Mouse (Mus musculus) gastrocnemius, postnatal 4 days (tissue): ENCODE data around the gene Gpx2. TPM values are rescaled to one million over a fixed set of nuclear protein-coding genes. Genes with fewer than 3 reads are reported as not detected.

Experiments
- DNase-seq, 2 experiments: peaks; one replicate each; pipeline ENCODE4 v3.0.0; 2021 to 2022; ENCODE audit warnings: low spot score in 2 of 2, mixed read lengths in 2 of 2
- long read RNA-seq, 2 experiments: library from polyadenylated mRNA; stranded (forward); transcript quantifications; one replicate each; pipeline ENCODE4 v2.0.0; 2021
- total RNA-seq, 2 experiments: library from RNA; stranded (reverse); gene quantifications; 2 replicates each; pipeline ENCODE4 v1.2.3; 2021

The Gpx2 gene
- total RNA-seq = not detected
- long read RNA-seq, experiment 1 = 0 reads
- long read RNA-seq, experiment 2 = 0 reads

DNA sequence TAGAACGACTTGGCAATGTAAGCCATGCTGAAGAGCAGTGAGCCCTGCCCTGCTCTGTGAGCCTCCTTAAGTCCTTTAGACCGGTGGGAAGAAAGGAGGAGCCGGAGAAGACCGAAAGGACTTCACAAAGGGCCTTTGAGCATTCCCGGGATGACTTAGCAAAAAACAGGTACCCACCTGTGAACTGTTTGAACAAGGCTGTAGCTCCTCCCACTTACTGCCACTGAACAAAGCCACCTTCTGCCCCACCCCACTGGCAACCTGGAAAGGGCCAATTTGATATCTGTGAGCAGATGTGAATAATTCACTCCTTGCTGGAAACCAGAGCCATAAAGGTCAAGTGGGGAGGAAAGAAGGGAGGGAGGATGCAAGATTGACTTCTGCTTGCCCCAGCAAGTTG lies at the start of gene Gpx2:
TSS of gene Gpx2 (minus strand) at position 205 of the 400 bp plus-strand sequence.
- no peak for DNase-seq

DNA sequence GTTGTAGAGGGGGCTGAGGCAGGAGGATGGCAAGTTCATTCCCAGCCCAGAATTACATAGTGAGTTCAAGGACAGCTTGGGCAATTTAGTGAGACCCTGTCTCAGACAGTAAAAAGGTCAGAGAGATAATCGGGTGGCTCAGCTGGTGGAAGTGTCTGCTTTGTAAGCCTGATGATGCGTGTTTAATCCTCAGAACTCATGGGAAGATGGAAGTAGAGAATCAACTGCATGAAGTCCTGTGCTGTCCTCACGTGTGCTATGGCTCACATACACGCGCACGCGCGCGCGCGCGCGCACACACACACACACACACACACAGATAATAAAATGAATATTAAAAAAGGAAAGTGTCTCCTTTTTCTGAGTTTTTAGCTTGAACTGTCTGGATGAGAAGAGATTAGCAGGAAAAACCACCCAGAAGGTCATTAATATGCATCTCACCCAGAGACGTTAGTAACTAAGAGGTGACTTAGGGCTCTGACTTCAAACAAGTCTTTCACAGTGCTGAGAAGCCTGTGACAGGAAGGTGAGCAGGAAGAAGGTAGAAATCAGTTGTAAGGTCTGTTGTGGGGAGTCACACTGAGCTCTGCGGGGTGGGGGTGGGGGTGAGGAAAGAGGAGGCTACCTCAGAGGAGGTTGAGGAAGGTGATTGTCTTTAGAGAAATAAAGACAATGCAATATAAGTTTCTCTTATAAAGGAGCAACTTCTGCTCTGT lies 49.1 kb upstream of the Gpx2 start:
- DNase-seq = no peak

DNA sequence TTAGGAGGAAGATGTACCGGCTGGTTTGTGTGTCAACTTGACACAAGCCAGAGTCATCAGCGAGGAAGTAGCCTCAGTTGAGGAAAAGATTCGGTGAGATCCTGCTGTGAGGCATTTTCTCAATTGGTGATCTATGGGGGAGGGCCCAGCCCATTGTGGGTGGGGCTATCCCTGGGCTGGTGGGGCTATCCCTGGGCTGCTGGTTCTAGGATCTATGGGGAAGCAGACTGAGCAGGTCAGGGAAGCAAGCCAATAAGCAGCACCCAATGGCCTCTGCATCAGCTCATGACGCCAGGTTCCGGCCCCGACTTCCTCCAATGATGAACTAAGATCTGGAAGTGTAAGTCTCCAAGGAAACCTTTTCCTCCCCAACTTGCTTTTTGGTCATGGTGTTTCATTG lies 44.7 kb upstream of the Gpx2 start:
- no peak for DNase-seq

DNA sequence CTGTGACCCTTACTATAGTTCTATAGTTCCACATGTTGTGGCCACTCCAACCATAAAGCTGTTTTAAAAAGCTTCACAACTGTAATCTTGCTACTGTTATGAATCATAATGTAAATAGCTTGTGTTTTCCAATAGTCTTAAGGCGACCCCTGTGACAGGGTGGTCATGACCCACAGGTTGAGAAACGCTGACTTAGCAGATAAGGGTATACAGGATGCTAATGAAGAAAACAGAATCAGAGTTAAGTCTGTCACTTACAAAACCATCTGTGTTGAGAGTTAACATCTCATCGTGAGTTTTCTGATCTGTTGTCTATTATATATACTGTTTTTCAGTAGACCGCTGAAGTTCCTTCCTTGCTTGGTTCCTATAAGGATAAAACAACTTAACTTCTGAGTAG lies 43.9 kb upstream of the Gpx2 start:
- DNase-seq = no peak

DNA sequence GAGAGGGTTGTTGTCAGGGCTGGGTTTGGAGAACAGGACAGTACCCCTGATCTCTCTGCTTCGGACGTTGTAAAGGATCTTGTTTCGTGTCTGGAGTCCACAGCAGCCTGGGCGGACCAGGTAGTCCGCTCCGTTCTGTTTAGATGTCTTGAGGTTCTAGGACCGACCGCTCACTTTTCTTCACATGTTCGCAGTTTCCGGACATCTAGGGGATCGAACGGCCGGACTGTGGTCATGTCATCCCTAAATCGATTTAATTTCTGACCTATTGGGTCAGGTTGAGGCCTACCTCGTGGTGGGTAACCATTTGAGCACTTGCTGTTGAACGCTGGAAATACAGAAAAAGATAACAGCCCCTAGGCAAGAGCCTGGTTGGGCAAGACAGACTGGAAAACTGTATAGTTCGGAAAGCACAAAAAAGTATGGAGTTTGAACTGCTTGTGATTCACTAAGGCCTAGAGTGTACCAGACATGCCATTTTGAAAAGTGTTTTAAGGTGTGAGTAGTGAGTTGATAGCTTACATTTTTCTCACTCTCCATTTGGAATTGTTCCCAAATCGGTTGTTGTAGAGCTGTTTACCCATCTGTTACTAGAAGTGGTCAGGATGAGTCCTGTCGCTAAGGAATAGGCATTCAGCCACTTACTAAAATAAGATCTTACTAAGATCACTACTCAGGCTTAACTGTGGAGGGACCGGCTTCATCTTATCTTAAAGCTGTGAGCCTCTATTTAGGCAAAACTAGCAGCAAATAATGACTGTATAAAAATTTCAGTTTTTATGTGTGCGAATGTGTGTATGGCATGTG lies 42.7 kb upstream of the Gpx2 start:
- DNase-seq = no peak

DNA sequence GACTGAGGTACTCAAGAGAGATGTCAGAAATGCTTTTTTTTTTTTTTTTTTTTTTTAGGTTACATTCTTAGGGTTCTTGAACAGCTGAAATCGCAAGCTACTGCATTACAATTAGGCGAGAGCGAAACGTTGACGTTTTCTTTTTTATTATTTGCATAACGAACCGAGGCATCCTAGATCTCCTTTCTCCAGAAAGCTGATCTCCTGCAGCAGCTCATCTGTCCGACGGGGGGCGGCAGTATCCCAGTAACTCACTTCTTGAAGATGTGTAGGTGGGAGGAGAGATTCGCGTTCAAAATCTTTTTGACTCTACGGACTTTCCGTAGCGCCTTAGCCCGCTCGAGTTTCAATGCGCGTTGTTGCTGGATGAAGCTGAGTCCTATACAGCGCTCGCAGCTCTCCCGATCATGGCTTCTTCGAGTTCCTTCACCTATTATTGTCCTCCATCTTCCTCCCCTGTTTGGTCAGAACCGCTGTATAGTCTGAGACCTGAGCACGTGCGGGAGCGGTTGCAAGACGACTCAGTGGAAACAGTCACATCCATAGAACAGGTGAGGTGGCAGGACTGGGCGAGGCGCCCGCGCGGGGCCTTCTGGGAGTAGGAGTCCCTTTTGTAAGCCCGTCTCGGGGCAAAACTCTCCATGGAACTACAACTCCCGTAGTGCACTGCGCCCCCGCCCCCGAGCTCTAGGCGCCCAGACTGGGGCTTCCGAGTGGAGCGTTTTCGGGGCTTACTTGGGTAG lies 41.9 kb upstream of the Gpx2 start:
- peak; percentile 96 to 99 for DNase-seq

DNA sequence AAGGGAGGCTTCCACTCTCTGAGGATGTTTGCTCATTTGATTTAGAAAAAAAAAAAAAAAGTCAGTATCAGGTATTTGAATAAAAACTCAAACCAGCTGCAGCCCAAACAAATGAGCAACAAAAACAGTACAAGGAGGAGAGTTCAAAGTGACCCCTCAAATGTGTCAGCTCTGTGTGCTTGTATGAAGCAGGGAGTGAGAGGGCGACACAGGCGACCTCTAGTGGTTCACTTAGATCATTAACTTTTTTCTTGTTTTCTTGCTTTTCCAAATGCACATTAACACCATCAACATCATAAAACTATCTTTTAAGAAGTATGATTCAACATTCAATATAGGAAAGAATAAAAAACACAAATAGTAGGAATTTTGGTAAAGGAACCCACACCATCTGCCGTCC lies 37.4 kb upstream of the Gpx2 start:
- DNase-seq = no peak

DNA sequence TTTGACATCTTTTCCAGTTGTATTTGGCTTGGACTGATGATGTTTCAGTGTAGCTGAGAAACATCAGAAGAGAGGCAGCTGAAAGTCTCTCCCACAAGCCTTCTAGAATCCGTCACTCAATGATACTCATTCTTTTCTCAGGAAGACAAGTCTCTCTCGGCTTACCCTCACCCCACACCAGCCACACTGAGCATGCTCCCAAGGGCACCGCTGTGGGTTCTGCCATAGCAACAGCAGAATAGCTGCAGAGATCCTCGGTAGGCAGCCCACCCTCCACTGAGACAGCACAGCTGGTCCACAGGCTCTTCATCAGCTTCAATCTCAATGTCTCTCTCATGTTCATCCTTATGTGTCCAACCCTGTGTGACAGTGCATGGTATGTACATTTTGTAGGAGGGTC lies 29.9 kb upstream of the Gpx2 start:
- no peak for DNase-seq

DNA sequence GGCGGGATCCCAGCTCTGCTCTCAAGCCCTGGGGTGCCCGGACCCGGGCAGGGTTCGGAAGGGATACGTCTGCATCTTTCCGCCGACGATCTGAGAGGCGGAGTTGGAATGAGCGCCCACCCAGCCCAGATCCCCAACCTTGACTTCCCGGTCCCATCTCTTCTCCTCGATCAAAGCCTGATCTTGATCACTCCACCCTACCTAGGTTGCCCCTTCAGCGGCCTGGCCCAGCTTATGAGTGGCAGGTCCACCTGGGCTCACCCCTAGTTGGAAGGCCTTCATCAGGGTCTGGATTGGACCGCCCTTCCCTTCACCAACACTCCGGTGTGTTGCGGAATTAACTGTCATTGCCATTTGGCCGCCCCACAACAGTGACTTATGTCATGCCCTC lies 27.3 kb upstream of the Gpx2 start, which contains the start of gene Rab15:
TSS of gene Rab15 (minus strand) at position 258 of the 391 bp plus-strand sequence.
- DNase-seq = no peak

DNA sequence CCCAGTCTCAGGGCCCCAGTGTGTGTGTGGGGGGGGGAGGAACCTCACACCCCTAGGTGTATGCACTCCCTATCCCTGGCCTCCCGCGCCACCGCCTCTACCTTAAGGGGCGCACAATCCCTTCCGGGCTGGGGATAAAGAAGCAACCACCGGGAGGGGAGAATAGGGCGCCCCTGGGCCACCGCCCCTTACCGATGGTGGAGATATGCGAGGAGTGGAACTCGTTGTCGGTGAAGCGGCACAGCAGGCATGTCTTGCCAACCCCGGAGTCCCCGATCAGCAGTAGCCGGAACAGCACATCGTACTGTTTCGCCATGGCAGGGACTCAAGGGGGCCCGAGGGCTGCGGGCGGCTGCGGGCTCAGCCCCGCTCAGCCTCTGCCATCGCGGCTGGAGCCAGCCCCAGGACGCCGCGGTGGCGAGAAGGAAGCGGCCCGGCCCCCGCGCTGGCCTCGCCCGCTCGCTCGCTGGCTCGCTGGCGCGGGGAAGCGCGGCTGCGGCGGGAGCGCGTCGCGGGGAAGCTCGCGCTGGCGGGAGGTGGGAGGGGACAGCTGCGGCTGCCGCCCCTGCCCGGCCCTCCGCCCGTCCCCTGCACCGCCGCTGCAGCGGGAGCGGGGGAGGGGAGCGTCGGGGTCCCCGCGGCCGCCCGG lies 26.8 kb upstream of the Gpx2 start:
- peak; percentile 27 to 44 for DNase-seq

DNA sequence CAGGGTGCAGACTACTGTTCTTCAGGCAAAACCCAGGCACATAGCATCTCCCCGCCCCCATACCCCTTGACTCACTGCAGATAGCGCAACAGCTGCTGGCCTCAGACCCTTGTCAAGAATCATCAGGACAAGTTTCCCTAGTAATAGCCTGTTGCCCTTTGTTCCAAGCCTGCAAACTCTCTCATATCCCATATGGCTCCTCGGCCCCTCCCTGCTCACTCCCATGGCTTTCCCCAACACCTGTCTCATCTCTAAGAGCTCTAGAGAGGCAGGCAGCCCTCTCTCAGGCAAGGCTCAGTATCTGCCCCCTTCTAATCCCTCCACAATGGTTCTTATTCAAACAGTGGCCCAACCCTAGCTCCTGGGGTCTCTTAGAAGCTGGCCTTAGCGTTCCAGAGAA lies 25.3 kb upstream of the Gpx2 start:
- DNase-seq = no peak

DNA sequence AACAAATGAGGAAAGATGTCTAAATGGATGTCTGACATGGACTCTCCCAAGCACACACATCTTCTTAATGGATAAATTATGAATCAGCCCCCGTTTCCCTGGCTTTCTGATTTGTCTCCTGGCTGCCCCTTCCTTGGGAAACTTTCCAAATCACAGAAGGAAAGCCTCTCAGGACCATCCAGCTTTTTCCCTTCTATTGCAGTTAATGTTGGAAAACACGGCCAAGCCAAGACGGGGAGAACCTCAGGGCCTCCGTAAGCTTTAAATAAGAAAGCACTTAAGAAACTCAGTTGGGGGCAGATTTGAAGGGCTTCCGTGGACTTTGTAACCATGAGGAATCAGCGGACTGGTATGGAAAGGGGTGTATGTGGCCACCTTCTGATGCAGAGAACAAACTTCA lies 24.5 kb upstream of the Gpx2 start:
- no peak for DNase-seq

DNA sequence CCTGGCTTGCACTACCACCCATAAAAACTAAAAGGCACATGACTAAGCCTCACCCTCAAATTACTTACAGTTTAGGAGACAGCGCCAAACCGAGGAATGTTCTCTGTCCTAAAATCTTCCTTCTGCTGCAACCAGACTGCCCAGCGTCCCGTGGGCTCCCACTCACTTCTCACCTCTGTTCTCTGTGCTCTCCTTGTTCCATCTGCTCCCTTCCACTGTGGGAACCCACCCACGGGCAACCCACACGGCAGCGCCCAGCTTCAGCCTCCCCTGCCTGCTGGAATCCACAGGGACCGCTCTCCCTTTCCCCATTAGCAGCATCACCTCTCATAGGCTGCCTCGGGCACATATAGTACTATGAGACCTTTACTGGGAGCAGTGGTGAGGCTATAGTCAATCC lies 23.6 kb upstream of the Gpx2 start:
- no peak for DNase-seq

DNA sequence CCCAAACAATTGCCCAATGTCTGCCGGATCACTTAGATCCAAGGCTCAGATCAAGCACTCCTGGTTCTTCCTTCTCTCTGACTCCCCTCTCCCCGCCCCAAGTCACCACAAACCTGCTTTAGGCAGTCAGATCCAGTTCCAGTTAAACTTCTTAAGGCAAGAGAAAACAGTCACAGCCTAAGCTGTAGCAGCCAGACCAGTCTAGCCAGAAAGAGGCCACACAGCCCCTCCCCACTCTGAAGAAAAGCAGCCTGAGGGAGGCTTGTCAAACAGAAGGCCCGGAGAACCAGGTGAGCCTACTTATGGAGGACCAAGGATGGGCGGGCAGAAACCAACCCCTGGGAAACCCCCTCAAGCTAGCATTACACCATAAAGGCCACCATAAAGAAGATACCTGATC lies 22.8 kb upstream of the Gpx2 start:
- no peak for DNase-seq

DNA sequence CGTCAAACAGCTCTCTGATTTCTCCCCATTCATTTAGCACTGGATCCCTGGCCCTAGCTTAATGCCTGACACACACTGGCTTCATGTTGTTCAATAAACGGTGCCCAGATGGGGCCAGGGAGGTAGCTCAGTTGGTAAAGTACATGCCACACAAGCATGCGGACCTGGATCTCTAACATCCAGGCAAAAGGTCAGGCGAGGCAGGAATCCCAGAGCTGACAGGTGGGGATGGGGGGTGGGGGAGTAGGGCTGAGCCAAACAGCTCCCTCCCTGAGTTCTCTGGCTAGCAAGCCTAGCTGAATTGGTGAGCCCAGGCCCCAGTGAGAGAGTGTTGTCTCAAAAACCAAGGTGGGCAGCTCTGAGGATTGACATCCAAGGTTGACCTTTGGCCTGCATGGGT lies 21.8 kb upstream of the Gpx2 start:
- DNase-seq = no peak

DNA sequence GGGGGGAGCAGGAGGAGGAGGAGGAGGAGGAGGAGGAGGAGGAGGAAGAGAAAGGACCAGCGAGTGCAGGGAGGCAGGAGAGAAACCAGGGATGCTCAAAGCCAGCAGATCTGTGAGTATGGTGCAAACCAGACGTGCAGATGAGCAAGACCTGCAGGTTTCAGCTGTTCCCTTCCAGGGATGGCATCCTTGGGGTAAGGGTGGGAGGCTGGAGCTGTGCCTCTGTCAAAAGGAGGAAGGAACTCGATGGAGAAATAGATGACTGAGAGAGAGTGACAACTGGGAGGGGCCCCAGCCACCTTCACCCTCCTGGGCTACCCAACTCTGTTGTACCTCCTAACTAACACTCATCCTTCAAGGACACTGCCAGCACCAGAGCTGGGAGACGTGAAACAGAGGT lies 21.4 kb upstream of the Gpx2 start:
- DNase-seq = no peak

DNA sequence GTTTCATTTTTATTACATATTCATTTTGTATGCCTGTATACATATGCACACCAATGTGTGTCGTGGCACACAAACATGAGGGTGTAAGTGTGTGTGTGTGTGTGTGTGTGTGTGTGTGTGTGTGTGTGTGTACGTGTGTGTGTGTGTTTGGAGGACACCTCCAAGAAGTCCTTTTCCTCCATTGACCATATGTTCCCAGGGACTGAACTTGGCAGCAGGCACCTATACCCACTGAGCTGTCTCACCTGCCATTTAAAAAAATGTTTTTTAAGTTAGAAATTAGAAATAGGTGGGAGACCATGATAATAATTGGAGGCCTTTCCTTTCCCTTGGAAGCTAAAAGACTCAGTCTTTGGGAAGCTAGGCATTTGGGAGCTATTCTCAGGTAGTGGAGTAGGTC lies 18.8 kb upstream of the Gpx2 start:
- DNase-seq = no peak

DNA sequence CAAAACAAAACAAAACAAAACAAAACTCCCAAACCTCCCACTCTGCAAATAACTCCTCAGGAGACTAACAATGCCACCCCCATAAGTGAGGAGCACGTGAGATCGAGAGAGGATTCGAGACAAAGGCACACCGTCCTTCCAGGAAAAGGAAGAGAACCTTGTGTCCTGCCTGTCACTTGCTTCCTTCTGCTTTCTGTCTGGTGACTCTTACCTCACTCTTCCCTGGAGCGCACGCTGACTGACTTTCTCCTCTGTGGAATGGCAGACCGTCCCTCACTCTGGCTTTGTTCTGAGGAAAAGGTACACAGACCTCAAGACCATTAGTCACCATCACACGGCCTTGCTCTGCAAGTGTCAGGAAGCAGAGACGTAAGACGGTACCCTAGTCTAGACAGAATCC lies 18.2 kb upstream of the Gpx2 start:
- no peak for DNase-seq

DNA sequence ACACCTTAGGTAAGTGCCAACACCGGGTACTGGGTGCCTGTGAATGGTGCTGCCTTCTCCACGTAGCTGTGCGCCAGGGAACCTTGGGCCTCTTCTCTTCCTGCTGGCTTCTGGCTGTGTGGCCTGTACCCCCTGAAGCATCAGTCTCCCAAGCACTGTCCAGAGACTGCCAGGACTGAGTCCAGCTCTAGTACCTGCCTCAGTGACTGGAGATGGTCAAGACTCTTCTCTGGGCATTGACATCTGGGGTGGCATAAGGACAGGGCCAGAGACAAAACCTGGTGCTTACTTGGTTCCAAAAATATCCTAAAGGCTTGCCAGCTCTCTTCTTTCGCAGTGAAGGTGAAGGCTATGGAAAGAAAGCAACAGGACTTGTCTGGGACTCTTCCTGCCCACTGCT lies 15.7 kb upstream of the Gpx2 start:
- no peak for DNase-seq

DNA sequence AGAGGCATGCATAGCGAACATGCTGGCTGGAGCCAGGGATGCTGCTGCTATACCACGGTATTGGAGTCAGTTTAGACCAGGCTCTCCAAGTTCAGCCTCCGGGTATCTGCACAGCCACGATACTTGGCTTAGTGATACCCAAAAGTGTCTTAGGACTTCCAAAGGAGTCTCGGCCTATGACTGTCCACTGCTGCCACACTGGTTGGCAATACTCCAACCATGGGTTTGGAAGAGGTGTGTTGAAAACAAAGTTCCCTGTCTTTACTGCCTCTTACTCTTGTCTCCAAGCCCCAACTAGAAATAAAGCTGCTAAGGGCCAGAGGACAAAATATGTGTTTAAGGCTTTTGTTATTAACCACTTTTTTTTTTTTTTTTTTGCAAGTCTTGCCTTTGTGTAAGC lies 15.1 kb upstream of the Gpx2 start:
- DNase-seq = no peak

DNA sequence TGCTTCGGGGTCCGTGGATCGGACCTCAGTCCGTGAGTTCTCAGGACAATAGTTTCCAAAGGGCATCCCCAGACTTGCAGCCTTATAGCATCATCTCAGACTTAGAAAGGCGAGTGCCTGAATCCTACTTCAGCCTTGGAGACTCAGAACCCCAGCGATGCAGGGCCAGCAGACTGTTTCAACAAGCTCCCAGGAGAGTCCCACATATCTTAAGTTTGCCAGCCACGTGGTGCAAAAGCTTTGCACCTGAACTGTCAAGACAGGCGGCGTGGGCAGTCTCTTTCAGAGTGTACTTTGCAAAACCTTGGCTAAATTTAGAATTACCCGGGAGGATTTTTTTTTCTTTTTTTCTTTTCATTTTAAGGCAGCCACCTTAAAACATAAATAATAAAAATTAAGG lies 12.4 kb upstream of the Gpx2 start:
- DNase-seq = no peak
